Mouse (Mus musculus) intestine, postnatal 0 days (tissue): ENCODE measurements around the gene Fkbp2. TPM values are rescaled to one million over a fixed set of nuclear protein-coding genes. Genes with fewer than 3 reads are reported as not detected.

Experiments used
- ATAC-seq: fragments of 200-750 bp; cut with Nextera tagmentation; 2 replicates; pipeline ENCODE4 v1.8.0; 2017; ENCODE audit warnings: mild to moderate bottlenecking, moderate TSS enrichment, moderate library complexity
- H3K27ac ChIP-seq: fragments of 300-500 bp; sonication (generic); 2 replicates; pipeline ENCODE4 v1.5.1; 2014; ENCODE audit warnings: mild to moderate bottlenecking, low read depth, low read length, moderate library complexity
- H3K27me3 ChIP-seq: fragments of 300-500 bp; sonication (generic); replicated peaks from 2 replicates; pipeline ENCODE4 v1.6.1; 2014; ENCODE audit warnings: low read length, mixed read lengths; ENCODE audit not compliant: control insufficient read depth, insufficient read depth
- H3K36me3 ChIP-seq: fragments of 300-500 bp; sonication (generic); 2 replicates; pipeline ENCODE4 v1.6.1; 2014; ENCODE audit warnings: mild to moderate bottlenecking, moderate library complexity; ENCODE audit not compliant: control insufficient read depth, insufficient read depth
- H3K4me1 ChIP-seq: fragments of 300-500 bp; sonication (generic); replicated peaks from 2 replicates; pipeline ENCODE4 v1.6.1; 2014; ENCODE audit warnings: antibody characterized with exemption, low read length, mixed read lengths; ENCODE audit not compliant: control insufficient read depth, insufficient read depth
- H3K4me2 ChIP-seq: fragments of 300-500 bp; sonication (generic); replicated peaks from 2 replicates; pipeline ENCODE4 v1.6.1; 2014; ENCODE audit warnings: low read depth, mild to moderate bottlenecking, moderate library complexity
- H3K4me3 ChIP-seq: fragments of 300-500 bp; sonication (generic); 2 replicates; pipeline ENCODE4 v1.5.1; 2014; ENCODE audit warnings: low read depth, low read length
- H3K9ac ChIP-seq: fragments of 300-500 bp; sonication (generic); 2 replicates; pipeline ENCODE4 v1.6.1; 2014; ENCODE audit warnings: mild to moderate bottlenecking, low read depth, low read length
- H3K9me3 ChIP-seq: fragments of 300-500 bp; sonication (generic); 2 replicates; pipeline ENCODE4 v1.6.1; 2016; ENCODE audit warnings: mixed run types; ENCODE audit not compliant: control insufficient read depth
- CTCF ChIP-seq: sonication (generic); IDR thresholded peaks from 2 replicates; pipeline ENCODE4 v1.5.1; 2016; ENCODE audit warnings: low read depth, mild to moderate bottlenecking, control low read depth, antibody characterized with exemption, moderate library complexity
- WGBS: fragments of 180-500 bp; shearing (Covaris S2); extraction: QIAGEN DNeasy Blood & Tissue Kit; methylation state at CpG from one replicate; pipeline ENCODE4 v1.1.7; 2014; 5-methylcytosine and 5-hydroxymethylcytosine counted together
- polyA plus RNA-seq: library from polyadenylated mRNA; unstranded; fragments of >200 nt; fragmentation: Nextera tagmentation; extraction: Ambion mirVana; gene quantifications from 2 replicates; pipeline ENCODE4 v1.2.1, GENCODE M21; 2015

Fkbp2 gene
- polyA plus RNA-seq, 1 experiment from 2014 or later, result 142 TPM

DNA sequence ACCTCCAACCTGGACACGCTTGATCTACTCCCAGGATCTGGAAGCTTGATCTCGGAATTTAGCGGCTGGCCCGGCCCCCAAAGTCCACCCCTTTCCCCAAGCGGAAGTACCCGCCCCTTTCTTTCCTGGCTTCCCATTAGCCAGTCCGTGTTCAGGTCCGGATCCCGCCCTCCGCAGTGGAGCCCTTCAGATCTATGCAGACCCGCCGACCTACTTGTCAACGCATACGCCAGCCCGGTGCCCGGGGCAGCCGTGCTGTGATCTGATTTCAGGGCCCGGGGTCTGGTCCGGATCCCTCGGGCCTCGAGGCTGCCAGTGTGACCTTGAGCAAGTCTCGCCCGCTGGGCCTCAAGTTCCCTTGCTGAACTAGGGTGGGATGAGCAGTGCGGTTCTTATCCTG, 15.7 kb upstream of the Fkbp2 start, which contains the start of the genes Nudt22 and Trpt1:
TSS of gene Nudt22 (minus strand) at position 112 of the 400 bp plus-strand sequence.
TSS of gene Trpt1 (plus strand) at position 126 of the 400 bp plus-strand sequence.
- Histone ChIP-seq H3K9me3 (no peaks in the 10 kb centered on the region), H3K4me3 (peak within 1 kb of the TSS; percentile 48), H3K9ac (peak within 1 kb of the TSS; percentile 47), H3K4me1 (peaks cover 13% of the 10 kb centered on the region; the same call in 1 of the 2 replicates), H3K27ac (peak within 1 kb of the TSS; percentile 74), H3K4me2 (peak within 1 kb of the TSS; percentile 74), H3K36me3 (peaks cover 7% of the 10 kb centered on the region; the same call in 1 of the 2 replicates), H3K27me3 (no peaks in the 10 kb centered on the region)
- ATAC-seq, result peak; percentile 58
- under 1% methylated on average over 24 of the region's 24 CpGs for WGBS
- no peak for TF ChIP-seq CTCF

DNA sequence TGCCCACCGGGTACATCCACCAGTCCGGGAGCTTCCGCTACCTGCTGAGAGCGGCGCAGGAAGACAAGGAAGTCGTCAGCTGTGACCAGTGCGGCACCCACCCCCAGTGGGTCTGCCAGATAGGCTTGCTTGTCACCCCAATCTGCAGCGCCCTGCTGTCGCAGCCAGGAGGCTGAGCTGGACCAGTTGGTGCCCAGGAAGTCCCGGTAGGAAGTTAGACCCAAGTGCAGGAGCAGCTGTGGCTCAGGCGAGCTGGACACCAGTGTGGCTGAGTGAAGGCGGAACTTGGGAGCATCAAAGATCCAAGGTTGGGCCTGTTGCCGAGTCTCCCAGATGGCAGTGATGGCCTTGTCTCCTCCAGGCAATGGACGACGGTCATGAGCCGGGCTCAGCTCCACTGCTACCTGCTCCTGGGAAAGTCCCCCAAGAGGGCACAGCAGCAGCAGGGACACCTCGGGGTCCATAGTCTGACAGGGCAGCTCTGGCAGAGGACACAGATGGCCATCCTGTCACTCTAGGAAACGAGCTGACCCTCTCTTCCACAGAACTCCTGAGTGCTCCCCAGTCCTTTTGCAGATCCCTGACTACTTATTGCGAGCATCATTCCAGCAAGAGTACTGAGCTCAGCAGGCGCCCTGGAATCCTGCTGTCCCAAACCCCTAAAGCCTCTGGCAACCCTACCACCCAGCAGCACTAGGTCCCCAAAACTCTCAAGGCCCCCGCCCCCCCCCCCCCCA, 15.1 kb upstream of the Fkbp2 start:
- H3K36me3 ChIP-seq, result peaks cover 6% of the 10 kb centered on the region; the same call in 1 of the 2 replicates
- TF ChIP-seq CTCF, result peak; percentile 22; the same call in 1 of the 2 replicates
- peaks cover 13% of the 10 kb centered on the region; the same call in 1 of the 2 replicates for H3K4me1 ChIP-seq
- 42% methylated on average over 21 of the region's 21 CpGs for WGBS
- H3K9me3 ChIP-seq, result no peaks in the 10 kb centered on the region
- no peaks in the 10 kb centered on the region for H3K27me3 ChIP-seq
- H3K27ac ChIP-seq, result peak overlapping the region; percentile 74
- H3K4me3 ChIP-seq, result peak overlapping the region; percentile 48
- peak overlapping the region; percentile 74 for H3K4me2 ChIP-seq
- H3K9ac ChIP-seq, result peak overlapping the region; percentile 32
- ATAC-seq, result no peak

DNA sequence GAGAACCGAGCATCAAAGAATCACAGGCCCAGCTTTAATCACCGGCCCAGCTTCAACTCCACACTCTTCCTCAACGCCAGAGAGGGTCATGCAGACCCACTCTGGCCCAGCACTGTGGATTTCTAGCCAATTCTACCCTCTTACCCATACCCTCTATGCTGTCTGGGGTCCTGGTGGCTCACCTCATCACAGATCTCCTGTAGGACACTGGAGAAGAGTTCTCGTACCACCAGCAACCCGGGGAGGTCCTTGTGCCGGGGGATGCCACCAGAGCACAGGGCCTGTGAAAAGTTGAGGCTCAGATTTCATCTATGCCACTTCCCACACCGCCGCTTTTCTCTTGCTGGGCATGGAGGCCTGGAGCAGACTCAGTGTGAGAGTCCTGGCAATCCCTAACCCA, 14.2 kb upstream of the Fkbp2 start:
- H3K36me3 ChIP-seq, result no peaks in the 10 kb centered on the region; the same call in 1 of the 2 replicates
- H3K9me3 ChIP-seq, result no peaks in the 10 kb centered on the region
- 86% methylated on average over 8 of the region's 8 CpGs for WGBS
- peak overlapping the region; percentile 74; the same call in 1 of the 2 replicates for H3K27ac ChIP-seq
- TF ChIP-seq CTCF, result no peak
- peak overlapping the region; percentile 48 for H3K4me3 ChIP-seq
- H3K27me3 ChIP-seq, result no peaks in the 10 kb centered on the region
- H3K4me1 ChIP-seq, result peaks cover 9% of the 10 kb centered on the region; the same call in 1 of the 2 replicates
- ATAC-seq, result no peak
- H3K9ac ChIP-seq, result 0 out of 2 replicates have a peak overlapping the region, but pooled peaks have one; percentile 23
- H3K4me2 ChIP-seq, result peak overlapping the region; percentile 74

DNA sequence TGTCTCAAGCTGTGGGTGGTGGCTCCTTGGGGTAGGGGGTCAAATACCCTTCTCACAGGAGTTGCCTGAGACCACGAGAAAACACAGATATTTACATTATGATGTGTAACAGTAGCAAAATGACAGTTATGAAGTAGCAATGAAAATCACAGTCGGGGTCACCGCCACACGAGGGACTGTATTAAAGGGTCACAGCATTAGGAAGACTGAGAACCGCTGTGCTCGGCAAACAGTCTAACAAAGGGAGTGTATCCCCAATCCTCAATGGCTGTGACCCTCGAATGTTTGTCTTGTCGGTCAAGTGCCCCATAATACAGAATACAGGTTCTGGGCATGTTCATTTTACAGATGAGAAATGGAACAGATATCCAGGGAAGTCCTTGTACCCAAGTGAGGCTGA, 13.7 kb upstream of the Fkbp2 start:
- H3K27ac ChIP-seq, result no peak overlapping the region

DNA sequence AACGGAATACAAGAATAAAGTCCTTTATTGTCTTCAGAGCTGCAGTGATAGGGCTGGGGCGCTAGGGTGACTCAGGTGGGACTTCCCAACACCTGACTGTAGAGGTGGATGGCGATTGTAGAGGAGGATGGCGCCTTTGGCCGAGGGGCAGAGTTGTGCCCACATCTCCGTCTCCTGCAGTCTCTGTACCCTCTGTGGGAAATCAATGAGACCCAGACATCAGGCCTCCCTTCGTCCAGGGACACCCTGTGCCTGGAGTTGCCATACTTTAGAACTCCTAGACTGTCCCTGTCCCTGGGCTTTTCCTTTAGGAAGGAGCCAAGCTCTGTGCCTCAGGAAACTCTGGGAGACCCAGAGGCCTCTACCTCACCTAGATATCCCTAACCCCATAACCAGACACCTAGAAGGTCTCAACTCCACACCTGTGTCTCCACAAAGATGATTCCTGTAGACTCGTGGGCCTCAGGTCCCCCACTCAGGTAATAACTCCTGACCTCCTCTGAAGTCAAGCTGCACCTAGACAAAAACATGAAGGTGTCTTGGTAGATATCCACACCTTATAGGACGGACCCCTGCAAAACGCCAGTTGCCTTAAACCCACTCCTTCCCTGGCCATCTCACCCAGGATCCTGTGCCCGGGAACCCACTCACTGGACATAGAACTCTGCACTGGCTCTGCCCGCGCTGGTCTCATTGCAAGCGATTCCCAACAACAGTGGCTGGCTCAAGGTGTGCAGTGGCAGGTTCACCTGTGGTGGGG, 12.9 kb upstream of the Fkbp2 start:
- Histone ChIP-seq H3K9me3 (no peaks in the 10 kb centered on the region), H3K27me3 (no peaks in the 10 kb centered on the region), H3K27ac (peak overlapping the region; percentile 46; the same call in 1 of the 2 replicates), H3K4me3 (peak overlapping the region; percentile 58), H3K36me3 (0 out of 2 replicates have a peak, but pooled peaks cover 4% of the 10 kb centered on the region), H3K4me2 (peak overlapping the region; percentile 94), H3K9ac (peak overlapping the region; percentile 62), H3K4me1 (peaks cover 9% of the 10 kb centered on the region; the same call in 1 of the 2 replicates)
- 58% methylated on average over 14 of the region's 14 CpGs for WGBS
- TF ChIP-seq CTCF, result 0 out of 2 replicates have a peak, but pooled peaks have one; percentile 12
- no peak for ATAC-seq

More for the DNA sequence above, 13.7 kb upstream of the Fkbp2 start:
- H3K4me2 ChIP-seq, result peak overlapping the region; percentile 74; the same call in 1 of the 2 replicates
- peaks cover 4% of the 10 kb centered on the region; the same call in 1 of the 2 replicates for H3K36me3 ChIP-seq
- no peaks in the 10 kb centered on the region for H3K27me3 ChIP-seq
- H3K9me3 ChIP-seq, result no peaks in the 10 kb centered on the region
- WGBS, result 82% methylated on average over 8 of the region's 8 CpGs
- H3K4me1 ChIP-seq, result peaks cover 9% of the 10 kb centered on the region; the same call in 1 of the 2 replicates
- no peak overlapping the region for H3K4me3 ChIP-seq
- no peak for TF ChIP-seq CTCF
- no peak for ATAC-seq
- no peak overlapping the region for H3K9ac ChIP-seq
